Mouse (Mus musculus): ENCODE measurements around the gene C2cd2. TPM values are rescaled to one million over a fixed set of nuclear protein-coding genes. Genes with fewer than 3 reads are reported as not detected.

The C2cd2 gene
- polyA plus RNA-seq, 1 experiment from 2014 or later: 19.4 TPM

DNA sequence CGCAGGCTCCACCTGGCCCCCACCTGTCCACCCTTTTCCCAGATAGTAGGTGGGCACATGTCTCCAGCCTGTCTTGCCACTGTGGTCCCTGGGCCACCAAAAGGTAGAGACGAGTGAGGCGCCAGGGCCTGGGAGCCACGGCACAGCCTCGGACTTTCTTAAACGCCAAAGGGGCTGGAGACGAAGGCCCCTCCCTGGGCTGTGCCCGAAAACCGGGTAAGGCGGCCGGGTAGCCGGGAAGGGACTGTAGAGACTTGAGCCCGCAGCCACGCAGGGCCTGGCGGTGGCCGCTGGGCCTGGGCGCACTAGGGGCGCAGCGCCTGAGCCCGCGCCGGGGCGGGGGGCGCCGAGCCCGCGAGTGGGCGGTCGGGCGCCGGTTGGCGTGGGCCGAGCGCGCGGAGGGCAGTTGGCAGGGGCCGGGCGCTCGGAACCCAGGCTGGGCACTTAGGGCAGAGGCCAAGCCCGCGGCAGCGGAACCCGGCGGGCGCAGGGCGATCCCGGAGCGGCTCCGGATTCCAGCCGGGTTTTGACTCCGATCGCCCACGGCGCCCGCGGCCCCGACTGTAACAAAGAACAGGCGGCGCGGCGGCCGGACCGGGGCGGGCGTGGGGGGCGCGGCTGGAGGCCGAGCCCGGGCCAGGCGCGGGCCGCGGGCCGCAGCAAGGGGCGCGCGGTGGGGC lies 111.2 kb downstream of the C2cd2 start:
- WGBS: under 1% methylated on average over 50 of the region's 77 CpGs
- Histone ChIP-seq H3K9me3 (ENCODE audit: control insufficient read depth, low read length) (no peaks in the 10 kb centered on the region), H3K27me3 (replicated peaks; ENCODE audit: control insufficient read depth, insufficient read depth, low read length) (no peaks in the 10 kb centered on the region), H3K4me1 (ENCODE audit: control insufficient read depth, insufficient read depth, low read depth, low read length) (peaks cover 10% of the 10 kb centered on the region), H3K4me2 (ENCODE audit: low read length) (peak overlapping the region; percentile 72), H3K27ac (ENCODE audit: low read depth, low read length) (peak overlapping the region; percentile 100), H3K9ac (ENCODE audit: low read depth, low read length) (peak overlapping the region; percentile 95), H3K4me3 (ENCODE audit: low read length) (peak overlapping the region; percentile 89), H3K36me3 (ENCODE audit: control insufficient read depth, insufficient read depth, low read length) (no peaks in the 10 kb centered on the region)
- ATAC-seq: peak; percentile 89

DNA sequence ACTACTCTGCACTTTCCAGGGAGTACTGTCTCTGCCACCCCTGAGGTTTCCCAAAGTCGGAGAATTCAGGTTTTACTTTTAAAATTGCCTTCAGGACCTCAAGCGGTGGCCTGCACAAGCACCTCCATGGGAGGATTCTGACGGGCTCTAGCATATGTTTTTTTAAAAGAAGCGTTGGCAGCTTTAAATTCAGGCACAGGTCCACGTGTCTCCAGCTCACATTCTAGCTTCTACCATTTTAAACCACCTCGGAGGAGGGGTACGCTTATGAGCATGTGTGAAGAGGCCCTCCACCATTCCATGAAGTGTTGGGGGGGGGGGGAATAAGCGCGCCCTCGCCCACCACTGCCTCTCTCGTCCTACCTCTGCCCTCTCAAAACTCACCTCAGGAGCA lies 111.7 kb downstream of the C2cd2 start:
- Histone ChIP-seq H3K9ac (ENCODE audit: low read depth, low read length) (peak overlapping the region; percentile 95), H3K9me3 (ENCODE audit: control insufficient read depth, low read length) (no peaks in the 10 kb centered on the region), H3K36me3 (ENCODE audit: control insufficient read depth, insufficient read depth, low read length) (no peaks in the 10 kb centered on the region), H3K27ac (ENCODE audit: low read depth, low read length) (peak overlapping the region; percentile 100), H3K4me3 (ENCODE audit: low read length) (peak overlapping the region; percentile 89), H3K4me2 (ENCODE audit: low read length) (peak overlapping the region; percentile 69), H3K4me1 (ENCODE audit: control insufficient read depth, insufficient read depth, low read depth, low read length) (peaks cover 10% of the 10 kb centered on the region), H3K27me3 (replicated peaks; ENCODE audit: control insufficient read depth, insufficient read depth, low read length) (no peaks in the 10 kb centered on the region)
- ATAC-seq: peak; percentile 74
- WGBS: 2% methylated on average over 11 of the region's 11 CpGs

DNA sequence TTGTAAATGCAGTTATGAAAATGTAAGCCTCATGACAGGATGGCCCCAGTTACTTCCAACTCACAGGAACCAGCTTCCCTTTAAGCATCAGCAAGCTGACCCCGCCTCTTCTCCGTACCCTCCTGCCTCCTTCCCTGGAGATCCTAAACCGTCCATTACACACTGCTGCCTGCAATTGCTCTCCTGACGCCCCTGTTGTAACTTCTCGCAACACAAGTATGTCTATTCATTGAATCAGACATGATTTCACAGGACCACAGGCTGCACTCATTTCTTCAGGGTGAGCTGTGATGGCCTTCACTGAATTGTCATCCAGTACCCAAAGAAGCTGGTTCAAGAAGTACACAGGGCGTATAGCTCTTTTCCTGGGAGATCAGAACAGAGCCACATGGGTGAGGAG lies 113.6 kb downstream of the C2cd2 start:
- WGBS: 79% methylated on average over 6 of the region's 6 CpGs
- H3K27ac ChIP-seq (ENCODE audit: low read depth, low read length): no peak overlapping the region
- no peaks in the 10 kb centered on the region for H3K27me3 ChIP-seq (replicated peaks; ENCODE audit: control insufficient read depth, insufficient read depth, low read length)
- no peak overlapping the region for H3K4me2 ChIP-seq (ENCODE audit: low read length)
- H3K36me3 ChIP-seq (ENCODE audit: control insufficient read depth, insufficient read depth, low read length): no peaks in the 10 kb centered on the region
- peaks cover 10% of the 10 kb centered on the region for H3K4me1 ChIP-seq (ENCODE audit: control insufficient read depth, insufficient read depth, low read depth, low read length)
- no peak overlapping the region for H3K4me3 ChIP-seq (ENCODE audit: low read length)
- H3K9ac ChIP-seq (ENCODE audit: low read depth, low read length): no peak overlapping the region
- no peaks in the 10 kb centered on the region for H3K9me3 ChIP-seq (ENCODE audit: control insufficient read depth, low read length)
- no peak for ATAC-seq

DNA sequence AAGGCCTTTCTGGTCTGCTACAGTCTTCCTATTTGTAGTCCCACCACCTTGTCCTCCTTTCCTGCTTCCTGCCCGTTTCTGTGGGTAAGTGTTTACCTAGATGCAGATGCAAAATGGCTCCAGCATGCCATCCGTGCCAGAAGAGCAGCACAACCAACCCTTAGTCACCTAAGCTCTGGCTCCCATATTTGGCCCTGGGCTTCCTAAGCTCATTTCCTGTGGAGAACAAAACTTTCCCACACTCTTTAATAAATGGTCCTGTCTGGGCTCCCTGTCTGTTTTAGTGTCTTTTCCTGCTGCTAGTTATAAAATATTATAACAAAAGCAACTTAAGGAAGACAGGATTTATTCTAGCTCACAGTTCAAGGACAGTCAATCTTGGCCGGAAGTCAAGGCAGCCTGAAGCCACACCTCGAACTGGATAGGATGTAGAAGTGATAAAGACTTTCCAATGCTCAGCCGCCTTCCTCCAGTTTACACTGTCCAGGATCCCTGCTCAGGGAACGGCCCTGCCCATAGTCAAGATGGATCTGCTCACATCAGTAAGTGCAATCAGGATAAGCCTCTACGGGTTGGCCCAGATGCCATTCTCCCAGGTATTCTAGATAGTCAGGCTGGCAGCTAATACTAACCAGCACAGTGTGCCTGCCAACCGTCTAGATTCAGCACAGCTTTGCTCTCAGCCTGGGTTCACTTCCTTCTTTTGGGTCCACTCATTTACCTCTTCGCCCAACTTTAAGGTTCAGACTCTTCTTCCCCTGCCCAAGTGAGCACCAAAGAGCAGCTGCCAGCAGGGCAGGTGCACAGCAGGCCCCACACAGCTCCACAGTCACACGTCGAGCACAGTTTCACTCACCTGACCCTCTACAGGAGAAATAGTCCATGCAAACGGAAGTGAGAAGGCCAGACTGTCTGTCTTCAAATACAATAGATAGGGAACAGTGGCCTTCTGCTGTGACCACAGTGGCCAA lies 117.1 kb downstream of the C2cd2 start:
- no peak for ATAC-seq
- H3K4me1 ChIP-seq (ENCODE audit: control insufficient read depth, insufficient read depth, low read depth, low read length): peaks cover 9% of the 10 kb centered on the region
- no peak overlapping the region for H3K9ac ChIP-seq (ENCODE audit: low read depth, low read length)
- no peaks in the 10 kb centered on the region for H3K27me3 ChIP-seq (replicated peaks; ENCODE audit: control insufficient read depth, insufficient read depth, low read length)
- 89% methylated on average over 12 of the region's 12 CpGs for WGBS
- no peak overlapping the region for H3K4me3 ChIP-seq (ENCODE audit: low read length)
- H3K9me3 ChIP-seq (ENCODE audit: control insufficient read depth, low read length): no peaks in the 10 kb centered on the region
- no peak overlapping the region for H3K4me2 ChIP-seq (ENCODE audit: low read length)
- H3K36me3 ChIP-seq (ENCODE audit: control insufficient read depth, insufficient read depth, low read length): no peaks in the 10 kb centered on the region
- no peak overlapping the region for H3K27ac ChIP-seq (ENCODE audit: low read depth, low read length)

DNA sequence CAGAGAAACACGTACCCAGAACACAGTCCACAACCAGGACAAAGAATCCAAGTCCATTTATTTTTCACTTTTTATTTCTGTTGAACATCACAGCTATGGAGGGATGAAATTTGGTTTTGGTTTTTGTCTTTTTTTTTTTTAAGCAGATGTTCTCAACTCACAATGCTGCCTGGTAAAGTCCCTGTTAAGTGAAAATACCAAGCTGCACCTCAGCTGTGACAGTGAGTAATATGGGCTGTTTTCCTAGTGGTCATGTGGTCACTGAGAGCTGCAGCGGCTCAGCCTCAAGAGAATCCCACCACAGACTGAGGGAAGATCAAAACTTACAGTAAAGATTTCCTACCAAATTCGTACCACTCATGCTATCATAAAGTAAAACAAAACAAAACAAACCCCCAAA lies 130.2 kb downstream of the C2cd2 start:
- ATAC-seq: no peak
- 92% methylated on average over 3 of the region's 3 CpGs for WGBS
- peaks cover 24% of the 10 kb centered on the region for H3K36me3 ChIP-seq (ENCODE audit: control insufficient read depth, insufficient read depth, low read length)
- no peaks in the 10 kb centered on the region for H3K27me3 ChIP-seq (replicated peaks; ENCODE audit: control insufficient read depth, insufficient read depth, low read length)
- no peak overlapping the region for H3K27ac ChIP-seq (ENCODE audit: low read depth, low read length)
- H3K9me3 ChIP-seq (ENCODE audit: control insufficient read depth, low read length): no peaks in the 10 kb centered on the region
- H3K4me3 ChIP-seq (ENCODE audit: low read length): no peak overlapping the region
- H3K9ac ChIP-seq (ENCODE audit: low read depth, low read length): no peak overlapping the region
- H3K4me1 ChIP-seq (ENCODE audit: control insufficient read depth, insufficient read depth, low read depth, low read length): no peaks in the 10 kb centered on the region
- no peak overlapping the region for H3K4me2 ChIP-seq (ENCODE audit: low read length)

DNA sequence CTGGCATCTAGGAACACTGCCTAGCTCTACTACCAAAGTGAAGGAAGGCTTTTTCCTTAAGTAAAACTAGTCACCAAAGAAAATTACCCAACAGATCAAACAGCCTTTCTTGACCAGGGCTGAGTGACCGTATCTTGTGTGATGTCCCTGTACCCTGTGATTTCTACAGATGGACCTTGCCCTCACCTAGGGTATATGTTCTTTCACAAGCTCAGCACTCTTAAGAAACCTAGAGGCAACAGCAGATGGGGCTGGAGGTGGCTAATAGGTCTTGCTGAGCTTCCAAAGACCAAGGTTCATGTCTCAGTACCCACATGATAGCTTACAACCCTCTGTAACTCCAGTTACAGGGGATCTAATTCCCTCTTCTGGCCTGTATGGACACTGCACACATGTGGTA lies 134.2 kb downstream of the C2cd2 start:
- H3K4me1 ChIP-seq (ENCODE audit: control insufficient read depth, insufficient read depth, low read depth, low read length): no peaks in the 10 kb centered on the region
- H3K27ac ChIP-seq (ENCODE audit: low read depth, low read length): no peak overlapping the region
- H3K36me3 ChIP-seq (ENCODE audit: control insufficient read depth, insufficient read depth, low read length): peaks cover 23% of the 10 kb centered on the region
- H3K4me2 ChIP-seq (ENCODE audit: low read length): no peak overlapping the region
- ATAC-seq: no peak
- H3K9ac ChIP-seq (ENCODE audit: low read depth, low read length): no peak overlapping the region
- 100% methylated on average over 1 of the region's 1 CpGs for WGBS
- no peaks in the 10 kb centered on the region for H3K27me3 ChIP-seq (replicated peaks; ENCODE audit: control insufficient read depth, insufficient read depth, low read length)
- no peak overlapping the region for H3K4me3 ChIP-seq (ENCODE audit: low read length)
- no peaks in the 10 kb centered on the region for H3K9me3 ChIP-seq (ENCODE audit: control insufficient read depth, low read length)

DNA sequence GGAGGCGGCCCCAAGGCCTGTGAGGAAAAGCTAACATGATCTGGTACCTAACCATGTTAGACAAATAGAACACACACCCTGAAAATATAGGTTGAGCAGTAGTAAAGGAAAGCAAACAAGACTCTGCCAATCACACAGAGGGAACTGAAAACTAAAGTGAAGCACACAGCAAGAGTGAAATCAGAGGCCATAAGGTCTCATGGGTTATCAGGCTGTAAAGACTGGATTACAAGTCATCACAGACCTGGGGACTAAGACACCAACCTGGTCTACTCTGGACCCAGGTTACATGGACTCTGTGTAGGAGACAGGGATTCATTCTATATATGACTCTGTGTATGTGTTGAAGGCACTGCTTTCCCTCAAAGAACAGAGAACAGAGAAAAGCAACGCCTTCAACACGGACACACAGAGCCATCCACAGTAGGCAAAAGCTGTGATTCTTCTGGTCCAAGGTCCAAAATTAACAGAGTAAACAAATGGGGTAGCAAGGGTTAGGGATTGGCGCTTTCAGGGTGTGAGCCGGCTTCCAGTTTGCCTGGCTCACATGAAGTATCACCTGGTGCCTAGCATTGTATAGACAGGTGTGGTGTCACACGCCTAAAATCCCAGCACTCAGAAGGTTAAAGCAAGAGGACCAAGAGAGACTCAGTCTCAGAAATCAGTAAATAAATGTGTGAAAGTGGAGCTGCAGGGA lies 138.9 kb downstream of the C2cd2 start:
- 97% methylated on average over 6 of the region's 6 CpGs for WGBS
- ATAC-seq: no peak

DNA sequence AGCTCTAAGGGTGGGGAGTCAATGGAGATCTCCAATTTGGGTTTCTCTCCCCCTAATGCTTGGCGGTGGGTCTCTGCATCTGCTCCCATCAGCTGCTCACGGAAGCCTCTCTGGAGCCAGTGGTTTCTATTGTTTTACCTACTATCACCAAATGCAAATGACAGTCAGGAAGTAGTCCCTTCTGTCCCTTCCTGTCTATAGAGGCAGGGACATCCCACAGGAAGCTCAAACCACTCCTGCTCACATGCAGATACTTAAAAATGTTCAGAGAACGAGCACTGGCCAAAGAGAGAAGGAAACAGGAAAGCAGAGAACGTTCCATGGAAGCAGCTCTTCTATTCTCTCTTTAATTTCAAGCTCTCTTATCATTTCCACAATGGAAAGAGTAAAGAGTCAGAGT lies 142.9 kb downstream of the C2cd2 start:
- no peaks in the 10 kb centered on the region for H3K4me1 ChIP-seq (ENCODE audit: control insufficient read depth, insufficient read depth, low read depth, low read length)
- H3K36me3 ChIP-seq (ENCODE audit: control insufficient read depth, insufficient read depth, low read length): peaks cover 39% of the 10 kb centered on the region
- H3K27me3 ChIP-seq (replicated peaks; ENCODE audit: control insufficient read depth, insufficient read depth, low read length): no peaks in the 10 kb centered on the region
- no peaks in the 10 kb centered on the region for H3K9me3 ChIP-seq (ENCODE audit: control insufficient read depth, low read length)
- H3K4me2 ChIP-seq (ENCODE audit: low read length): no peak overlapping the region
- H3K9ac ChIP-seq (ENCODE audit: low read depth, low read length): no peak overlapping the region
- H3K4me3 ChIP-seq (ENCODE audit: low read length): no peak overlapping the region
- WGBS: 90% methylated on average over 4 of the region's 4 CpGs
- H3K27ac ChIP-seq (ENCODE audit: low read depth, low read length): no peak overlapping the region
- no peak for ATAC-seq

More for the DNA sequence above, 138.9 kb downstream of the C2cd2 start:
- H3K4me2 ChIP-seq (ENCODE audit: low read length): no peak overlapping the region
- H3K4me3 ChIP-seq (ENCODE audit: low read length): no peak overlapping the region
- H3K27me3 ChIP-seq (replicated peaks; ENCODE audit: control insufficient read depth, insufficient read depth, low read length): no peaks in the 10 kb centered on the region
- H3K27ac ChIP-seq (ENCODE audit: low read depth, low read length): no peak overlapping the region
- no peak overlapping the region for H3K9ac ChIP-seq (ENCODE audit: low read depth, low read length)
- H3K36me3 ChIP-seq (ENCODE audit: control insufficient read depth, insufficient read depth, low read length): peaks cover 27% of the 10 kb centered on the region
- H3K4me1 ChIP-seq (ENCODE audit: control insufficient read depth, insufficient read depth, low read depth, low read length): no peaks in the 10 kb centered on the region
- H3K9me3 ChIP-seq (ENCODE audit: control insufficient read depth, low read length): no peaks in the 10 kb centered on the region

DNA sequence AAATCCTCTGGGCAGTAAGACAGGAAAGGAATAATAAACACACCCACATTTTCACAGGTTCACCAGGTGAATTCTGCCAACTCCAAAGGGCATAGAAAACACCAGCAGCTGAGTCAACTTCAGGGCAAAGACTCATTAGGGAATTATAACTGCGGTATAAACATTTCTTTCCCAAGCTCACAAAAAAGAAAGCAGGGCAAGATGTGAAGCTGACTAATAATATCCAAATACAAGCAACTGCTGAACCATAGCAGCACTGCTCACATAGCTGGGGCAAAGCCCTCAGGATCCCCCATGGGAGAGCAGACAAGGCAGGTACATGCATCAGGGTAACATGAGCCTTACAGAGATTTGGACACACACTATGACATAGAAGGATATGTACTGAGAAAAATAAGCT lies 145.0 kb downstream of the C2cd2 start:
- Histone ChIP-seq H3K4me2 (ENCODE audit: low read length) (no peak overlapping the region), H3K36me3 (ENCODE audit: control insufficient read depth, insufficient read depth, low read length) (peaks cover 39% of the 10 kb centered on the region), H3K27ac (ENCODE audit: low read depth, low read length) (no peak overlapping the region), H3K4me1 (ENCODE audit: control insufficient read depth, insufficient read depth, low read depth, low read length) (no peaks in the 10 kb centered on the region), H3K4me3 (ENCODE audit: low read length) (no peak overlapping the region), H3K27me3 (replicated peaks; ENCODE audit: control insufficient read depth, insufficient read depth, low read length) (no peaks in the 10 kb centered on the region), H3K9ac (ENCODE audit: low read depth, low read length) (no peak overlapping the region), H3K9me3 (ENCODE audit: control insufficient read depth, low read length) (no peaks in the 10 kb centered on the region)
- WGBS: 93% methylated on average over 1 of the region's 1 CpGs
- no peak for ATAC-seq

Data from hindbrain, embryonic 16.5 days (tissue).